7 mouse cellular contexts compared by ENCODE assay signal in the genomic region with DNA sequence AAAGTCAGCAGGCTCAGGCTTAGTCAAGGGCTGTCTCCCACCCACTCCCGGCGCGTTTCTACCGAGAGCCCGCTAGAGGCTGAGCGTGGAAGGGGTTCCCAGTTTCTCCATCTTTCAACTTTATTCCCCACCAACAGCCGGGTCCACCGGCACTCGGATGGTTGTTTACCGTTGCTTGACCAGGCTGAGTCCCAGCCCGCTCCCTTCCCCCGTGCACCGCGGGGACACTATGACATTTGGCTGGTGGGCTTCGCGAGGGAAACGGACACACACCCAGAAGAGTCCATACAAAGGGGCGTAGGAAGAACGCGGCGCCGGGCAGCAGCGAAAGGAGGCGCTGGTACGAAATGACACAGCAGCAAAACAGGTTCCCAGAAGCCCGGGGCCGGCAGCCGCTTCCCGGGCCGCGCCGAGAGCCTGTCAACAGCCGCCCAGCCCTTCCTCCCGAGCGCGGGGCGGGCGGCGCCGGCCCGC. TPM values are rescaled to one million over a fixed set of nuclear protein-coding genes. Genes with fewer than 3 reads are reported as not detected.
A peak's percentile ranks its signal among the peaks of the same experiment; 100 is the strongest.
DNase-seq lines count a peak whose midpoint lies in the region; ATAC-seq and TF ChIP-seq lines count a peak whose summit lies in the region.

No protein-coding gene starts in this region.

- peak overlapping the region; percentile 62; the same call in 1 of the 2 replicates for H3K27ac ChIP-seq in small intestine, adult 2 months (ENCODE audit: insufficient read depth, low read depth, low read length)

- peak; percentile 29; the same call in 1 of the 2 replicates for TF ChIP-seq CTCF in brain, embryonic 14.5 days (IDR thresholded peaks at IDR 0.05; ENCODE audit: borderline replicate concordance, extremely low read depth, insufficient read depth, insufficient read length)
- no peak for TF ChIP-seq CTCF in small intestine, adult 2 months (IDR thresholded peaks at IDR 0.05; ENCODE audit: extremely low read depth, insufficient read length, insufficient replicate concordance, low read depth, low read length)

- 3% methylated on average over 40 of the region's 41 CpGs for WGBS in small intestine, adult 2 months

- intact Hi-C loops in left cerebral cortex, postnatal 14 days (cut with DNase I) = loop anchor here (1.0 to 5.0 kb wide), 2 partner anchors 18 to 73 kb away; a partner anchor contains a TSS

- H3K4me3 ChIP-seq in small intestine, adult 2 months (ENCODE audit: low read depth, low read length) = peak overlapping the region; percentile 95

- peak; percentile 48 for ATAC-seq in erythroid progenitor cell, adult 5-6 weeks (replicated peaks; ENCODE audit: low FRiP score, poor library complexity, severe bottlenecking)
- ATAC-seq in hematopoietic stem cell, adult 5-6 weeks (replicated peaks in 1 of 2; ENCODE audit: insufficient read depth in 1 of 2, low FRiP score in 2 of 2, low TSS enrichment in 1 of 2, low read depth in 1 of 2, poor library complexity in 2 of 2, severe bottlenecking in 2 of 2) = peak; percentile 23 to 42
- peak; percentile 31; the same call in 1 of the 2 replicates for ATAC-seq in megakaryocyte-erythroid progenitor cell, adult 5-6 weeks (replicated peaks; ENCODE audit: low FRiP score, low TSS enrichment, poor library complexity, severe bottlenecking)

- no peak for TF ChIP-seq POLR2A in brain, embryonic 14.5 days (IDR thresholded peaks at IDR 0.05; ENCODE audit: borderline replicate concordance, extremely low read depth, insufficient read depth, insufficient read length, poor library complexity, severe bottlenecking)
- no peak for TF ChIP-seq POLR2A in small intestine, adult 2 months (IDR thresholded peaks at IDR 0.05; ENCODE audit: low read depth, low read length)

- H3K27me3 ChIP-seq in small intestine, adult 2 months (ENCODE audit: control insufficient read depth, insufficient read depth, low read length) = no peaks in the 10 kb centered on the region

- H3K4me1 ChIP-seq in small intestine, adult 2 months (ENCODE audit: control insufficient read depth, insufficient read depth, insufficient read length, low read length) = no peaks in the 10 kb centered on the region; the same call in 1 of the 2 replicates

- no peaks in the 10 kb centered on the region for H3K36me3 ChIP-seq in small intestine, adult 2 months (ENCODE audit: control insufficient read depth, insufficient read depth, low read length)

- peak; percentile 72 for DNase-seq in MN1 (ENCODE audit: low spot score)
- DNase-seq in brain, embryonic 14.5 days (ENCODE audit: low read depth) = peak; percentile 65
- DNase-seq in left cerebral cortex, postnatal 14 days (ENCODE audit: low spot score in 2 of 2) = peak; percentile 49 to 55

RNA-seq across cellular contexts. Expression of a gene that starts 0.6 kb away (rescaled TPM):
- polyA plus RNA-seq in brain, embryonic 14.5 days (2012; rRNA removed) = 8.6 and 9.4 TPM in 2 replicates
- total RNA-seq in erythroid progenitor cell, adult 5-6 weeks (2015; ENCODE audit: low replicate concordance) = 68.8 and 122 TPM in 2 replicates
- 66.7 and 88.1 TPM in 2 replicates for total RNA-seq in erythroid progenitor cell, adult 5-6 weeks (2017; ENCODE audit: low replicate concordance)
- total RNA-seq in hematopoietic stem cell, adult 5-6 weeks (2017) = 27.6 and 37.5 TPM in 2 replicates
- total RNA-seq in left cerebral cortex, postnatal 14 days (2021) = 10 to 100 TPM; 15.5 to 17.3 TPM
- 40.5 and 45.3 TPM in 2 replicates for total RNA-seq in megakaryocyte-erythroid progenitor cell, adult 5-6 weeks (2014; fragmentation: Nextera tagmentation)
- total RNA-seq in megakaryocyte-erythroid progenitor cell, adult 5-6 weeks (2017) = 32.1 and 56.5 TPM in 2 replicates
- polyA plus RNA-seq in small intestine, adult 2 months (2012; rRNA removed) = 1.9 and 6.3 TPM in 2 replicates

RNA-seq across cellular contexts. Expression of a gene that starts 18.2 kb away (rescaled TPM):
- 72.4 and 87.0 TPM in 2 replicates for polyA plus RNA-seq in brain, embryonic 14.5 days (2012; rRNA removed)
- 17.2 and 29.6 TPM in 2 replicates for total RNA-seq in erythroid progenitor cell, adult 5-6 weeks (2015; ENCODE audit: low replicate concordance)
- total RNA-seq in erythroid progenitor cell, adult 5-6 weeks (2017; ENCODE audit: low replicate concordance) = 28.4 and 53.8 TPM in 2 replicates
- 117 and 166 TPM in 2 replicates for total RNA-seq in hematopoietic stem cell, adult 5-6 weeks (2017)
- 10 to 100 TPM; 73.3 to 73.8 TPM for total RNA-seq in left cerebral cortex, postnatal 14 days (2021)
- total RNA-seq in megakaryocyte-erythroid progenitor cell, adult 5-6 weeks (2014; fragmentation: Nextera tagmentation) = 86.0 and 93.6 TPM in 2 replicates
- 186 and 187 TPM in 2 replicates for total RNA-seq in megakaryocyte-erythroid progenitor cell, adult 5-6 weeks (2017)
- 7.3 and 14.0 TPM in 2 replicates for polyA plus RNA-seq in small intestine, adult 2 months (2012; rRNA removed)

Comparison
In these comparisons a context has a peak if more than half of its experiments do, and no peak if none do; other contexts are left out.
1. Peak in every context shown above with its lines: DNase-seq, ATAC-seq, H3K4me3 ChIP-seq and H3K27ac ChIP-seq.